Mouse (Mus musculus) adrenal gland, adult 8-10 months (tissue): Measurements from ENCODE around the gene Olfr323. TPM values are rescaled to one million over a fixed set of nuclear protein-coding genes. Genes with fewer than 3 reads are reported as not detected.

ENCODE experiments used
- DNase-seq: peaks from one replicate; pipeline ENCODE4 v3.0.0; 2022
- total RNA-seq, 4 experiments: library from RNA; stranded (reverse); gene quantifications; 2 replicates each; pipeline ENCODE4 v1.2.4; 2022

Olfr323 gene
- total RNA-seq, 4 experiments from 2014 or later: not detected

- no peak for DNase-seq
Observed at GRCm38 (mm10) chr11:58602800-58603560, 27.3 kb downstream of the Olfr323 start.

- DNase-seq: no peak
Observed at GRCm38 (mm10) chr11:58602062-58602461, 28.2 kb downstream of the Olfr323 start.

GRCm38 (mm10) chr11:58597837-58598236, 32.5 kb downstream of the Olfr323 start:
- no peak for DNase-seq

- DNase-seq: no peak
Observed at GRCm38 (mm10) chr11:58594814-58595213, 35.5 kb downstream of the Olfr323 start, which contains the start of gene Olfr324. Gene Olfr324 (plus strand): TSS chr11:58595114.

GRCm38 (mm10) chr11:58588620-58589250, 41.6 kb downstream of the Olfr323 start:
- DNase-seq: no peak

- no peak for DNase-seq
Observed at GRCm38 (mm10) chr11:58587898-58588348, 42.4 kb downstream of the Olfr323 start.

GRCm38 (mm10) chr11:58578636-58579035, 51.7 kb downstream of the Olfr323 start:
- no peak for DNase-seq

GRCm38 (mm10) chr11:58577430-58577829, 52.9 kb downstream of the Olfr323 start, which contains the start of gene Olfr325:
Gene Olfr325 (plus strand): TSS chr11:58577730.
- no peak for DNase-seq

Other genes starting within 250 kb of the Olfr323 start
- not detected for gene 1810065E05Rik, start 209.4 kb downstream of the Olfr323 start, total RNA-seq
- not detected for gene Gm12253, start 197.9 kb downstream of the Olfr323 start, total RNA-seq
- gene Lypd9, start 177.6 kb downstream of the Olfr323 start, total RNA-seq: not detected
- gene Olfr30, start 168.2 kb downstream of the Olfr323 start, total RNA-seq: not detected
- gene Olfr332, start 137.9 kb downstream of the Olfr323 start, total RNA-seq: not detected
- not detected for gene Olfr331, start 127.9 kb downstream of the Olfr323 start, total RNA-seq
- gene Olfr330, start 95.7 kb downstream of the Olfr323 start, total RNA-seq: 1 to 10 TPM in 3 of 4 experiments, under 1 TPM in 1; 0.49 to 1.8 (median 1.5) TPM
- gene Olfr329-ps, start 84.1 kb downstream of the Olfr323 start, total RNA-seq: 1 to 10 TPM in 1 of 4 experiments, under 1 TPM in 3; 0.22 to 1.2 (median 0.71) TPM
- under 1 TPM; 0.31 to 0.73 (median 0.40) TPM for gene Olfr328, start 74.9 kb downstream of the Olfr323 start, total RNA-seq
- gene Olfr224, start 59.9 kb downstream of the Olfr323 start, total RNA-seq: not detected
- not detected for gene Olfr325, start 52.8 kb downstream of the Olfr323 start, total RNA-seq
- gene Olfr324, start 35.4 kb downstream of the Olfr323 start, total RNA-seq: not detected
- gene 2210407C18Rik, start 14.4 kb downstream of the Olfr323 start, total RNA-seq: not detected
- gene Trim58, start 10.0 kb upstream of the Olfr323 start, total RNA-seq: not detected
- not detected for gene Olfr322, start 28.3 kb upstream of the Olfr323 start, total RNA-seq
- gene Olfr320, start 50.6 kb upstream of the Olfr323 start, total RNA-seq: not detected
- gene Olfr319, start 68.7 kb upstream of the Olfr323 start, total RNA-seq: not detected
- not detected for gene Olfr318, start 93.5 kb upstream of the Olfr323 start, total RNA-seq
- gene Olfr317, start 108.7 kb upstream of the Olfr323 start, total RNA-seq: not detected
- not detected for gene Olfr316, start 122.2 kb upstream of the Olfr323 start, total RNA-seq
- not detected for gene Olfr315, start 142.7 kb upstream of the Olfr323 start, total RNA-seq
- not detected for gene Olfr314, start 152.5 kb upstream of the Olfr323 start, total RNA-seq
- 1 to 10 TPM; 2.4 to 3.7 (median 2.9) TPM for gene Fam183b, start 171.5 kb upstream of the Olfr323 start, total RNA-seq
- gene Olfr313, start 184.5 kb upstream of the Olfr323 start, total RNA-seq: not detected
- not detected for gene Olfr312, start 198.7 kb upstream of the Olfr323 start, total RNA-seq
- gene Olfr311, start 208.8 kb upstream of the Olfr323 start, total RNA-seq: not detected
- gene Gm12258, start 216.7 kb upstream of the Olfr323 start, total RNA-seq: 10 to 100 TPM in 2 of 4 experiments, 1 to 10 TPM in 2; 4.4 to 15.0 (median 10.3) TPM
- gene 2810021J22Rik, start 236.7 kb upstream of the Olfr323 start, total RNA-seq: 10 to 100 TPM in 1 of 4 experiments, 1 to 10 TPM in 3; 4.7 to 10.8 (median 7.9) TPM